Mouse (Mus musculus) forebrain, embryonic 15.5 days (tissue): ENCODE results near the gene Ndnf. TPM values are rescaled to one million over a fixed set of nuclear protein-coding genes. Genes with fewer than 3 reads are reported as not detected.

Source experiments
- ATAC-seq: fragments of 200-750 bp; cut with Nextera tagmentation; replicated peaks from 2 replicates; pipeline ENCODE4 v1.8.0; 2017; ENCODE audit warnings: mild to moderate bottlenecking, moderate TSS enrichment, moderate library complexity
- H3K27ac ChIP-seq: fragments of 300-500 bp; sonication (generic); replicated peaks from 2 replicates; pipeline ENCODE4 v1.5.1; 2015; ENCODE audit warnings: mild to moderate bottlenecking, inconsistent platforms
- H3K27me3 ChIP-seq: fragments of 300-500 bp; sonication (generic); 2 replicates; pipeline ENCODE4 v1.6.1; 2015; ENCODE audit warnings: inconsistent platforms
- H3K36me3 ChIP-seq: fragments of 300-500 bp; sonication (generic); 2 replicates; pipeline ENCODE4 v1.6.1; 2015; ENCODE audit warnings: mild to moderate bottlenecking, inconsistent platforms
- H3K4me1 ChIP-seq: fragments of 300-500 bp; sonication (generic); 2 replicates; pipeline ENCODE4 v1.6.1; 2015; ENCODE audit warnings: inconsistent platforms
- H3K4me2 ChIP-seq: fragments of 300-500 bp; sonication (generic); replicated peaks from 2 replicates; pipeline ENCODE4 v1.6.1; 2015; ENCODE audit warnings: mild to moderate bottlenecking, inconsistent platforms
- H3K4me3 ChIP-seq: fragments of 300-500 bp; sonication (generic); 2 replicates; pipeline ENCODE4 v1.5.1; 2015; ENCODE audit warnings: mild to moderate bottlenecking, inconsistent platforms
- H3K9ac ChIP-seq: fragments of 300-500 bp; sonication (generic); replicated peaks from 2 replicates; pipeline ENCODE4 v1.6.1; 2015; ENCODE audit warnings: mild to moderate bottlenecking, inconsistent platforms
- H3K9me3 ChIP-seq: fragments of 300-500 bp; sonication (generic); 2 replicates; pipeline ENCODE4 v1.6.1; 2016; ENCODE audit warnings: inconsistent platforms
- WGBS: fragments of 180-500 bp; shearing (Covaris S2); methylation state at CpG from one replicate; pipeline ENCODE4 v1.1.7; 2015; ENCODE audit warnings: mixed read lengths; 5-methylcytosine and 5-hydroxymethylcytosine counted together
- polyA plus RNA-seq: library from polyadenylated mRNA; unstranded; fragments of >200 nt; fragmentation: Nextera tagmentation; extraction: Ambion mirVana; gene quantifications from 2 replicates; pipeline ENCODE4 v1.2.1, GENCODE M21; 2015

Gene Ndnf
- polyA plus RNA-seq, 1 experiment from 2014 or later = 4.4 TPM

DNA sequence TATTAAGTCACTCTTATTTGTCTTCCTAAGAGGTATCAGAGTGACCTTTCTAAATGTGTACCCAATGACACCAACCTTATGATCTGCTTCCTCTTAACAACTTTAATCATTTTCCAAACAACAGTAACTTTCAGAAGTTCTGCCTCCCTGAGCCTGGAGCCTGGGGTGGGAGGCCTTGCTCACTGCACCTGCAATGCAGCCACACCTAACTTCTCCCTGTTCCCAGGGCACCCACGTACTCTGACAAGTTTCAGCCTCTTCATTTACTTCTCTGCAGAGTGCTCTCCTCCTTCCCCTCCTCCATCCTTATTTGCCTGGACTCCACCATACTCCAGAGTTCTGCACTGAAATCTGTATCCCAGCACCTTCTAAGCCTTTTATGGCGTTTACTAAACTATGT, 1.4 kb upstream of the Ndnf start:
- 50% methylated on average over 2 of the region's 2 CpGs for WGBS
- Histone ChIP-seq H3K27me3 (peaks cover 13% of the 10 kb centered on the region), H3K9me3 (no peaks in the 10 kb centered on the region), H3K27ac (no peak overlapping the region), H3K4me2 (no peak overlapping the region), H3K36me3 (no peaks in the 10 kb centered on the region), H3K4me3 (no peak overlapping the region), H3K4me1 (peaks cover 24% of the 10 kb centered on the region), H3K9ac (no peak overlapping the region)
- ATAC-seq = no peak

DNA sequence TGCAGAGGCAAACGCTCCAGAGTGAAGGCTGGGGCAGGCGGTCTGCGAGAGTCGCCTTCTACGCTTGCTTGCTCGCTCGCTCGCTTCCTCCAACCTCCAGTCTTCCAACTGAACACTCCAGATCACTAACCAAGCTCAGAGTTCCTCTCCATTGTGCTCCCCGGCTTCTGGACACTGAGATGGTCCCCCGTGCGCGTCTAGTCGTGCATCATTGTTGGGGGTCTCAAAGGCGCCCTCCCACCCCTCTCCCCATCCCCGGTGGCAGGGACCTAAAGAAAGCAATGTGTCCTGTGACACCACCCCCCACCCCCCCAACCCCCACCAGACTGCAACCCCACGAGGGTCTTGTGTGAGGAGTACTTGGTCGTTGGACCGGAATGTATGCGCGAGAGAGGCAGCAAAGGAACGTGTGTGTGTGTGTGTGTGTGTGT, 394 bp upstream of the Ndnf start:
- Histone ChIP-seq H3K27ac (no peak overlapping the region), H3K9me3 (no peaks in the 10 kb centered on the region), H3K4me3 (peak overlapping the region; percentile 67), H3K4me1 (peaks cover 24% of the 10 kb centered on the region), H3K27me3 (peaks cover 13% of the 10 kb centered on the region), H3K9ac (peak overlapping the region; percentile 38; the same call in 1 of the 2 replicates), H3K4me2 (peak overlapping the region; percentile 99), H3K36me3 (no peaks in the 10 kb centered on the region)
- ATAC-seq = peak; percentile 27
- 2% methylated on average over 15 of the region's 21 CpGs for WGBS

- Histone ChIP-seq H3K27ac (no peak overlapping the region), H3K9me3 (no peaks in the 10 kb centered on the region), H3K27me3 (peaks cover 13% of the 10 kb centered on the region), H3K36me3 (no peaks in the 10 kb centered on the region), H3K9ac (peak overlapping the region; percentile 38), H3K4me3 (peak overlapping the region; percentile 67), H3K4me1 (peaks cover 24% of the 10 kb centered on the region), H3K4me2 (peak overlapping the region; percentile 99)
- peak; percentile 48 for ATAC-seq
- under 1% methylated on average over 57 of the region's 57 CpGs for WGBS
Measured at GRCm38 (mm10) chr6:65672131-65673031, 991 bp downstream of the Ndnf start.

- no peak overlapping the region for H3K27ac ChIP-seq
- H3K4me1 ChIP-seq = no peaks in the 10 kb centered on the region
- no peaks in the 10 kb centered on the region for H3K36me3 ChIP-seq
- no peak for ATAC-seq
- no peak overlapping the region for H3K4me2 ChIP-seq
- no peaks in the 10 kb centered on the region for H3K27me3 ChIP-seq
- no peaks in the 10 kb centered on the region for H3K9me3 ChIP-seq
- no peak overlapping the region for H3K9ac ChIP-seq
- no peak overlapping the region for H3K4me3 ChIP-seq
Measured at GRCm38 (mm10) chr6:65693938-65694337, 22.5 kb downstream of the Ndnf start.

- no peak overlapping the region for H3K9ac ChIP-seq
- H3K4me1 ChIP-seq = no peaks in the 10 kb centered on the region
- ATAC-seq = no peak
- no peak overlapping the region for H3K4me2 ChIP-seq
- H3K9me3 ChIP-seq = no peaks in the 10 kb centered on the region
- H3K36me3 ChIP-seq = no peaks in the 10 kb centered on the region
- H3K27ac ChIP-seq = no peak overlapping the region
- WGBS = 83% methylated on average over 1 of the region's 1 CpGs
- H3K4me3 ChIP-seq = no peak overlapping the region
- no peaks in the 10 kb centered on the region for H3K27me3 ChIP-seq
Measured at GRCm38 (mm10) chr6:65720676-65721075, 49.3 kb downstream of the Ndnf start.

DNA sequence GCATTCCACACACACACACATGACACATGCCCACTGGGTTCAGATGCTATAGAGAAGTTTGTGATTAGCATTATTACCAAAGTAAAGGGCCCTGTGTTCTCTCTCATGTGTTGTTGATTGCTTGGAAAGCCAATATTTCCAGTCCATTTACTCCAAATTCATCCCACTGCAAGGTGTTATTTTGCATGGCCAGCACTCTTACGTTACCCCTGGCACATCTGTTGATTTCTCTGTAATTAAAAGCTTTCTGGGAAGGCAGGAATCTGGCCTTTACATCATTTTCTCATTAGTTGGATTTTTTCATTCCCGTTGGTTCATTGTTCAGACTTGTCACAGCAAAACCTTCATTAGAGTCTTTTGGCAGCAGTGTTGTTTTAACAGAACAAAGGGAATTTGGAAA, 54.3 kb downstream of the Ndnf start:
- WGBS = 16% methylated on average over 2 of the region's 2 CpGs
- Histone ChIP-seq H3K36me3 (no peaks in the 10 kb centered on the region), H3K27me3 (no peaks in the 10 kb centered on the region), H3K4me3 (no peak overlapping the region), H3K9me3 (no peaks in the 10 kb centered on the region), H3K4me1 (no peaks in the 10 kb centered on the region), H3K27ac (no peak overlapping the region), H3K4me2 (no peak overlapping the region), H3K9ac (no peak overlapping the region)
- peak; percentile 80 for ATAC-seq

DNA sequence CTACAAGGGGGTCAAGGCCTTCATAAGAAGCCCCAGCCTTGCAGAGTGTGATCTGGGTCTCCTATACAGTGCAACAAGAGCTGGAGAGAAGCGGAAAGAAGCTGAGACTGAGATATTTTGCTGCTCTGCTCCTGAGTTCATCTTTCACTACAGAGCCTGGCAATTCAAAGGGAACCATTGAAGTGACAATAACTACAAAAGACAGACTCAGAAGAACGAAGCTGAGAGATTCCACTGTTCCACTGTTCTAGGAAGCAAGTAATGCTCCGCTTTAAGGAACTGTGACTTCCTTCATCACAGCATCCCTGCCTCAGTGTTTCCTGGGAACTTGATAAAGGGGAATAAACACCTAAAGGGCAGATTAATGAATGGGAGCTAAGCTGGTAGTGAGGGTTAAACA, 56.9 kb downstream of the Ndnf start:
- Histone ChIP-seq H3K4me1 (no peaks in the 10 kb centered on the region), H3K36me3 (no peaks in the 10 kb centered on the region), H3K4me2 (no peak overlapping the region), H3K4me3 (no peak overlapping the region), H3K9ac (no peak overlapping the region), H3K27ac (no peak overlapping the region), H3K9me3 (no peaks in the 10 kb centered on the region), H3K27me3 (no peaks in the 10 kb centered on the region)
- ATAC-seq = no peak
- WGBS = 71% methylated on average over 3 of the region's 3 CpGs

DNA sequence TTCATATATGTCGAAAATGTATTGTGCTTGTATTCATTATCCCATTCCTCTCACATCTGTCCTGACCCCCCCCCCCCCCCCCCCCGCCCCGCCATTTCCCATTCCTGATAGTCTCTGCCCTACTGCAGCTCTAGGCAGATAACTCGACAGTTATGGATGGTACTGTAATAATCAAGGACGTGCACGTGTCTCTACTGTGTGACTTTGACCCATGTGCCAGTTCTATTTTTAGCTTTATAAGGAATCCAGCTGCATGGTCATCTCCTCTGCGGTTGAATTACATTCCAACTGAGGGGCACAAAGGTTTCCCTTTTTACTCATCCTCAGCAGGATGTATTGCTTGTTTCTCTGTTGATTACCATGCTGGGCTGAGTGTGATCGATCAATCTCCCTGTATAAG, 68.1 kb downstream of the Ndnf start:
- WGBS = 85% methylated on average over 6 of the region's 8 CpGs
- Histone ChIP-seq H3K4me3 (no peak overlapping the region), H3K27me3 (no peaks in the 10 kb centered on the region), H3K4me2 (no peak overlapping the region), H3K9ac (no peak overlapping the region), H3K9me3 (no peaks in the 10 kb centered on the region), H3K27ac (no peak overlapping the region), H3K36me3 (no peaks in the 10 kb centered on the region), H3K4me1 (no peaks in the 10 kb centered on the region)
- no peak for ATAC-seq

GRCm38 (mm10) chr6:65743144-65743870, 71.9 kb downstream of the Ndnf start:
- no peak overlapping the region for H3K9ac ChIP-seq
- H3K27me3 ChIP-seq = no peaks in the 10 kb centered on the region
- 30% methylated on average over 1 of the region's 1 CpGs for WGBS
- peaks cover 5% of the 10 kb centered on the region; the same call in 1 of the 2 replicates for H3K9me3 ChIP-seq
- no peak for ATAC-seq
- H3K36me3 ChIP-seq = no peaks in the 10 kb centered on the region
- no peak overlapping the region for H3K27ac ChIP-seq
- H3K4me3 ChIP-seq = no peak overlapping the region
- no peaks in the 10 kb centered on the region for H3K4me1 ChIP-seq
- H3K4me2 ChIP-seq = no peak overlapping the region

- Histone ChIP-seq H3K4me3 (no peak overlapping the region), H3K27me3 (no peaks in the 10 kb centered on the region), H3K4me1 (no peaks in the 10 kb centered on the region), H3K4me2 (no peak overlapping the region), H3K9ac (no peak overlapping the region), H3K36me3 (no peaks in the 10 kb centered on the region), H3K9me3 (peaks cover 5% of the 10 kb centered on the region; the same call in 1 of the 2 replicates), H3K27ac (no peak overlapping the region)
- no peak for ATAC-seq
Measured at GRCm38 (mm10) chr6:65743871-65744202, 72.4 kb downstream of the Ndnf start.

- no peaks in the 10 kb centered on the region for H3K4me1 ChIP-seq
- no peak overlapping the region for H3K27ac ChIP-seq
- no peaks in the 10 kb centered on the region for H3K36me3 ChIP-seq
- H3K4me3 ChIP-seq = no peak overlapping the region
- H3K27me3 ChIP-seq = no peaks in the 10 kb centered on the region
- no peak for ATAC-seq
- H3K4me2 ChIP-seq = no peak overlapping the region
- no peak overlapping the region for H3K9ac ChIP-seq
- H3K9me3 ChIP-seq = no peaks in the 10 kb centered on the region
- 45% methylated on average over 7 of the region's 7 CpGs for WGBS
Measured at GRCm38 (mm10) chr6:65758214-65758613, 86.8 kb downstream of the Ndnf start.

GRCm38 (mm10) chr6:65759174-65759573, 87.8 kb downstream of the Ndnf start:
- 92% methylated on average over 5 of the region's 5 CpGs for WGBS
- Histone ChIP-seq H3K27me3 (no peaks in the 10 kb centered on the region), H3K27ac (no peak overlapping the region), H3K9me3 (no peaks in the 10 kb centered on the region), H3K4me3 (no peak overlapping the region), H3K36me3 (no peaks in the 10 kb centered on the region), H3K9ac (no peak overlapping the region), H3K4me1 (no peaks in the 10 kb centered on the region), H3K4me2 (no peak overlapping the region)
- ATAC-seq = no peak
